Mouse (Mus musculus) brain, adult 2 months (tissue): ENCODE data around the gene Gm17079.
"Not testable (repeated sequence)": the region's sequence is repeated elsewhere in the genome, so short reads cannot be mapped to it uniquely, and the experiment has no call there.

Experiments
- DNase-seq: peaks from one replicate; pipeline ENCODE4 v3.0.0; 2011; ENCODE audit warnings: low read depth, low spot score

Gm17079 gene

GRCm38 (mm10) chr14:51695368-51695767, at the start of gene Gm17079:
TSS of gene Gm17079 (minus strand) at chr14:51695468.
- not testable (repeated sequence) for DNase-seq

GRCm38 (mm10) chr14:51740347-51741170, 45.3 kb upstream of the Gm17079 start:
- no peak for DNase-seq

GRCm38 (mm10) chr14:51739150-51739993, 44.1 kb upstream of the Gm17079 start:
- no peak for DNase-seq

- no peak for DNase-seq
These were observed 43.3 kb upstream of the Gm17079 start for GRCm38 (mm10) chr14:51738411-51739149.

GRCm38 (mm10) chr14:51737967-51738366, 42.7 kb upstream of the Gm17079 start:
- DNase-seq = no peak

- no peak for DNase-seq
These were observed 21.8 kb upstream of the Gm17079 start, which contains the start of gene Gm5800 for GRCm38 (mm10) chr14:51717083-51717482. TSS of gene Gm5800 (minus strand) at chr14:51717183.

- DNase-seq = no peak
These were observed 18.0 kb downstream of the Gm17079 start for GRCm38 (mm10) chr14:51677269-51677668.
